Mouse (Mus musculus) forebrain, embryonic 11.5 days (tissue): ENCODE measurements around the gene Adam12. TPM values are rescaled to one million over a fixed set of nuclear protein-coding genes. Genes with fewer than 3 reads are reported as not detected.

Experiments
- ATAC-seq: fragments of 200-750 bp; cut with Nextera tagmentation; replicated peaks from 2 replicates; pipeline ENCODE4 v1.8.0; 2017; ENCODE audit warnings: moderate TSS enrichment; ENCODE audit not compliant: low FRiP score
- DNase-seq: peaks from one replicate; pipeline ENCODE4 v3.0.0-alpha.2; 2017; ENCODE audit warnings: low spot score
- H3K27ac ChIP-seq: fragments of 300-500 bp; sonication (generic); 2 replicates; pipeline ENCODE4 v1.5.1; 2014; ENCODE audit warnings: low read depth, low read length
- H3K27me3 ChIP-seq: fragments of 300-500 bp; sonication (generic); 2 replicates; pipeline ENCODE4 v1.6.1; 2014; ENCODE audit warnings: mild to moderate bottlenecking, low read length, mixed read lengths; ENCODE audit not compliant: control insufficient read depth, insufficient read depth
- H3K36me3 ChIP-seq: fragments of 300-500 bp; sonication (generic); 2 replicates; pipeline ENCODE4 v1.6.1; 2014; ENCODE audit warnings: mild to moderate bottlenecking, low read length, moderate library complexity, mixed read lengths; ENCODE audit not compliant: control insufficient read depth, insufficient read depth
- H3K4me1 ChIP-seq: fragments of 300-500 bp; sonication (generic); replicated peaks from 2 replicates; pipeline ENCODE4 v1.6.1; 2014; ENCODE audit warnings: low read length, mixed read lengths; ENCODE audit not compliant: control insufficient read depth, insufficient read depth
- H3K4me2 ChIP-seq: fragments of 300-500 bp; sonication (generic); 2 replicates; pipeline ENCODE4 v1.6.1; 2014; ENCODE audit warnings: low read depth, mild to moderate bottlenecking, low read length, moderate library complexity, mixed read lengths; ENCODE audit not compliant: severe bottlenecking
- H3K4me3 ChIP-seq: fragments of 300-500 bp; sonication (generic); 2 replicates; pipeline ENCODE4 v1.5.1; 2014; ENCODE audit warnings: low read depth, low read length
- H3K9ac ChIP-seq: fragments of 300-500 bp; sonication (generic); 2 replicates; pipeline ENCODE4 v1.6.1; 2014; ENCODE audit warnings: low read length
- H3K9me3 ChIP-seq: fragments of 300-500 bp; sonication (generic); 2 replicates; pipeline ENCODE4 v1.6.1; 2016; ENCODE audit warnings: low read length, mixed read lengths; ENCODE audit not compliant: control insufficient read depth
- WGBS: fragments of 180-500 bp; shearing (Covaris S2); extraction: QIAGEN DNeasy Blood & Tissue Kit; methylation state at CpG from one replicate; pipeline ENCODE4 v1.1.7; 2014; 5-methylcytosine and 5-hydroxymethylcytosine counted together
- polyA plus RNA-seq: library from polyadenylated mRNA; unstranded; fragments of >200 nt; fragmentation: Nextera tagmentation; extraction: Ambion mirVana; gene quantifications from 2 replicates; pipeline ENCODE4 v1.2.1, GENCODE M21; 2014

Adam12 gene
- polyA plus RNA-seq, 1 experiment from 2014 or later: 1.6 TPM

- WGBS: 91% methylated on average over 2 of the region's 2 CpGs
These were observed 2.0 kb downstream of the Adam12 start for GRCm38 (mm10) chr7:134229899-134230298.

GRCm38 (mm10) chr7:134227773-134228455, 4.0 kb downstream of the Adam12 start:
- Histone ChIP-seq H3K4me3 (no peak overlapping the region), H3K27me3 (peaks cover 15% of the 10 kb centered on the region), H3K9me3 (no peaks in the 10 kb centered on the region), H3K9ac (no peak overlapping the region), H3K4me1 (peaks cover 13% of the 10 kb centered on the region), H3K36me3 (no peaks in the 10 kb centered on the region), H3K4me2 (no peak overlapping the region), H3K27ac (no peak overlapping the region)
- 34% methylated on average over 13 of the region's 13 CpGs for WGBS
- no peak for ATAC-seq
- peak; percentile 56 for DNase-seq

More at GRCm38 (mm10) chr7:134229899-134230298, 2.0 kb downstream of the Adam12 start:
- Histone ChIP-seq H3K4me1 (peaks cover 8% of the 10 kb centered on the region), H3K4me3 (no peak overlapping the region), H3K36me3 (no peaks in the 10 kb centered on the region), H3K9ac (no peak overlapping the region), H3K27me3 (peaks cover 9% of the 10 kb centered on the region), H3K4me2 (no peak overlapping the region), H3K9me3 (no peaks in the 10 kb centered on the region), H3K27ac (no peak overlapping the region)
- ATAC-seq: no peak
- no peak for DNase-seq

GRCm38 (mm10) chr7:134227101-134227500, 4.8 kb downstream of the Adam12 start:
- Histone ChIP-seq H3K9me3 (no peaks in the 10 kb centered on the region), H3K36me3 (no peaks in the 10 kb centered on the region), H3K4me1 (peaks cover 13% of the 10 kb centered on the region), H3K9ac (no peak overlapping the region), H3K27ac (no peak overlapping the region), H3K4me2 (no peak overlapping the region), H3K27me3 (peaks cover 15% of the 10 kb centered on the region), H3K4me3 (no peak overlapping the region)
- 76% methylated on average over 4 of the region's 4 CpGs for WGBS
- no peak for ATAC-seq
- no peak for DNase-seq

GRCm38 (mm10) chr7:134226231-134226630, 5.7 kb downstream of the Adam12 start:
- H3K9ac ChIP-seq: no peak overlapping the region
- ATAC-seq: no peak
- H3K4me3 ChIP-seq: no peak overlapping the region
- H3K4me2 ChIP-seq: no peak overlapping the region
- WGBS: 75% methylated on average over 3 of the region's 3 CpGs
- DNase-seq: no peak
- H3K4me1 ChIP-seq: peaks cover 13% of the 10 kb centered on the region
- no peak overlapping the region for H3K27ac ChIP-seq
- H3K36me3 ChIP-seq: no peaks in the 10 kb centered on the region
- peaks cover 15% of the 10 kb centered on the region for H3K27me3 ChIP-seq
- no peaks in the 10 kb centered on the region for H3K9me3 ChIP-seq

GRCm38 (mm10) chr7:134224741-134225612, 7.0 kb downstream of the Adam12 start:
- Histone ChIP-seq H3K4me1 (peaks cover 13% of the 10 kb centered on the region), H3K27ac (no peak overlapping the region)
- under 1% methylated on average over 77 of the region's 90 CpGs for WGBS

GRCm38 (mm10) chr7:134224421-134224740, 7.6 kb downstream of the Adam12 start:
- Histone ChIP-seq H3K36me3 (no peaks in the 10 kb centered on the region), H3K4me1 (peaks cover 13% of the 10 kb centered on the region), H3K9me3 (no peaks in the 10 kb centered on the region), H3K4me2 (peak overlapping the region; percentile 97), H3K27ac (no peak overlapping the region), H3K9ac (peak overlapping the region; percentile 57), H3K4me3 (peak overlapping the region; percentile 63), H3K27me3 (peaks cover 15% of the 10 kb centered on the region)
- DNase-seq (no peak), ATAC-seq (no peak; the same call in none of the 2 replicates)
- WGBS: under 1% methylated on average over 14 of the region's 14 CpGs

More at GRCm38 (mm10) chr7:134224741-134225612, 7.0 kb downstream of the Adam12 start:
- peak; percentile 79 for ATAC-seq
- Histone ChIP-seq H3K27me3 (peaks cover 15% of the 10 kb centered on the region), H3K4me3 (peak overlapping the region; percentile 63), H3K4me2 (peak overlapping the region; percentile 97), H3K36me3 (no peaks in the 10 kb centered on the region), H3K9me3 (no peaks in the 10 kb centered on the region), H3K9ac (peak overlapping the region; percentile 57)
- peak; percentile 78 for DNase-seq

GRCm38 (mm10) chr7:134223444-134224161, 8.3 kb downstream of the Adam12 start:
- Histone ChIP-seq H3K9ac (no peak overlapping the region), H3K27me3 (peaks cover 15% of the 10 kb centered on the region), H3K36me3 (no peaks in the 10 kb centered on the region), H3K4me3 (peak overlapping the region; percentile 63), H3K9me3 (no peaks in the 10 kb centered on the region), H3K4me1 (peaks cover 13% of the 10 kb centered on the region), H3K4me2 (peak overlapping the region; percentile 97), H3K27ac (no peak overlapping the region)
- DNase-seq (peak; percentile 87), ATAC-seq (0 out of 2 replicates have a peak, but pooled peaks have one; percentile 42)
- 29% methylated on average over 16 of the region's 16 CpGs for WGBS

GRCm38 (mm10) chr7:134207956-134208355, 24.0 kb downstream of the Adam12 start:
- Histone ChIP-seq H3K9me3 (no peaks in the 10 kb centered on the region), H3K4me1 (no peaks in the 10 kb centered on the region), H3K9ac (no peak overlapping the region), H3K4me3 (no peak overlapping the region), H3K4me2 (no peak overlapping the region), H3K27me3 (no peaks in the 10 kb centered on the region), H3K27ac (no peak overlapping the region), H3K36me3 (no peaks in the 10 kb centered on the region)
- 79% methylated on average over 10 of the region's 10 CpGs for WGBS
- DNase-seq (no peak), ATAC-seq (no peak)
